Mouse (Mus musculus) midbrain, embryonic 10.5 days (tissue): Measurements from ENCODE around the gene Zpbp. TPM values are rescaled to one million over a fixed set of nuclear protein-coding genes. Genes with fewer than 3 reads are reported as not detected.

Source experiments
- DNase-seq: peaks from one replicate; pipeline ENCODE4 v3.0.0-alpha.2; 2017; ENCODE audit warnings: low spot score
- H3K27ac ChIP-seq: fragments of 300-500 bp; sonication (generic); replicated peaks from 2 replicates; pipeline ENCODE4 v1.5.1; 2016; ENCODE audit warnings: mild to moderate bottlenecking
- H3K27me3 ChIP-seq: fragments of 300-500 bp; sonication (generic); 2 replicates; pipeline ENCODE4 v1.6.1; 2016; ENCODE audit warnings: low read depth, mild to moderate bottlenecking; ENCODE audit not compliant: poor library complexity, severe bottlenecking
- H3K36me3 ChIP-seq: fragments of 300-500 bp; sonication (generic); 2 replicates; pipeline ENCODE4 v1.6.1; 2016; ENCODE audit warnings: mild to moderate bottlenecking, moderate library complexity
- H3K4me1 ChIP-seq: fragments of 300-500 bp; sonication (generic); 2 replicates; pipeline ENCODE4 v1.6.1; 2016
- H3K4me3 ChIP-seq: fragments of 300-500 bp; sonication (generic); 2 replicates; pipeline ENCODE4 v1.5.1; 2016; ENCODE audit warnings: mild to moderate bottlenecking, moderate library complexity
- H3K9me3 ChIP-seq: fragments of 300-500 bp; sonication (generic); replicated peaks from 2 replicates; pipeline ENCODE4 v1.6.1; 2016; ENCODE audit warnings: mild to moderate bottlenecking
- WGBS: fragments of 180-500 bp; shearing (Covaris S2); methylation state at CpG from one replicate; pipeline ENCODE4 v1.1.7; 2016; 5-methylcytosine and 5-hydroxymethylcytosine counted together
- polyA plus RNA-seq: library from polyadenylated mRNA; unstranded; fragments of >200 nt; fragmentation: Nextera tagmentation; extraction: Ambion mirVana; gene quantifications from 2 replicates; pipeline ENCODE4 v1.2.1, GENCODE M21; 2016

Zpbp gene
- 0.43 and 0.58 TPM in 2 replicates for polyA plus RNA-seq

GRCm38 (mm10) chr11:11461635-11462560, at the start of gene Zpbp, which contains the start of gene Spata48:
Zpbp (minus strand) TSS chr11:11462408.
Spata48 (plus strand) TSS chr11:11462094.
- Histone ChIP-seq H3K27ac (peak within 1 kb of the TSS; percentile 88), H3K9me3 (no peaks in the 10 kb centered on the region), H3K4me1 (peaks cover 8% of the 10 kb centered on the region), H3K27me3 (no peaks in the 10 kb centered on the region), H3K36me3 (no peaks in the 10 kb centered on the region), H3K4me3 (peak within 1 kb of the TSS; percentile 66)
- 4% methylated on average over 66 of the region's 66 CpGs for WGBS
- DNase-seq, result peak; percentile 92

GRCm38 (mm10) chr11:11509413-11509812, 47.2 kb upstream of the Zpbp start:
- H3K36me3 ChIP-seq, result no peaks in the 10 kb centered on the region
- WGBS, result 86% methylated on average over 2 of the region's 2 CpGs

GRCm38 (mm10) chr11:11506187-11506586, 44.0 kb upstream of the Zpbp start:
- WGBS, result 90% methylated on average over 2 of the region's 2 CpGs
- Histone ChIP-seq H3K36me3 (no peaks in the 10 kb centered on the region), H3K9me3 (no peaks in the 10 kb centered on the region), H3K4me1 (no peaks in the 10 kb centered on the region), H3K4me3 (no peak overlapping the region), H3K27ac (no peak overlapping the region), H3K27me3 (no peaks in the 10 kb centered on the region)
- DNase-seq, result no peak

More at GRCm38 (mm10) chr11:11509413-11509812, 47.2 kb upstream of the Zpbp start:
- Histone ChIP-seq H3K9me3 (no peaks in the 10 kb centered on the region), H3K4me1 (no peaks in the 10 kb centered on the region), H3K27ac (no peak overlapping the region), H3K4me3 (no peak overlapping the region), H3K27me3 (no peaks in the 10 kb centered on the region)
- no peak for DNase-seq

GRCm38 (mm10) chr11:11499944-11500343, 37.7 kb upstream of the Zpbp start:
- H3K27me3 ChIP-seq, result no peaks in the 10 kb centered on the region
- H3K36me3 ChIP-seq, result no peaks in the 10 kb centered on the region
- peak; percentile 32 for DNase-seq
- H3K27ac ChIP-seq, result no peak overlapping the region
- no peaks in the 10 kb centered on the region for H3K4me1 ChIP-seq
- H3K9me3 ChIP-seq, result no peaks in the 10 kb centered on the region
- H3K4me3 ChIP-seq, result no peak overlapping the region
- 20% methylated on average over 10 of the region's 10 CpGs for WGBS

- no peak for DNase-seq
- Histone ChIP-seq H3K27ac (no peak overlapping the region), H3K9me3 (no peaks in the 10 kb centered on the region), H3K27me3 (no peaks in the 10 kb centered on the region), H3K4me1 (peaks cover 6% of the 10 kb centered on the region; the same call in 1 of the 2 replicates), H3K4me3 (no peak overlapping the region), H3K36me3 (no peaks in the 10 kb centered on the region)
- 92% methylated on average over 2 of the region's 2 CpGs for WGBS
Measured at GRCm38 (mm10) chr11:11495697-11496096, 33.5 kb upstream of the Zpbp start.

GRCm38 (mm10) chr11:11492044-11492443, 29.8 kb upstream of the Zpbp start:
- Histone ChIP-seq H3K36me3 (no peaks in the 10 kb centered on the region), H3K4me3 (no peak overlapping the region), H3K27me3 (no peaks in the 10 kb centered on the region), H3K4me1 (peaks cover 6% of the 10 kb centered on the region; the same call in 1 of the 2 replicates), H3K9me3 (no peaks in the 10 kb centered on the region), H3K27ac (no peak overlapping the region)
- DNase-seq, result no peak
- 69% methylated on average over 5 of the region's 5 CpGs for WGBS

GRCm38 (mm10) chr11:11484378-11484777, 22.2 kb upstream of the Zpbp start:
- Histone ChIP-seq H3K4me3 (no peak overlapping the region), H3K27ac (no peak overlapping the region), H3K36me3 (no peaks in the 10 kb centered on the region), H3K27me3 (no peaks in the 10 kb centered on the region), H3K9me3 (no peaks in the 10 kb centered on the region), H3K4me1 (no peaks in the 10 kb centered on the region)
- no peak for DNase-seq
- WGBS, result 64% methylated on average over 8 of the region's 8 CpGs

- no peak overlapping the region for H3K27ac ChIP-seq
- H3K27me3 ChIP-seq, result no peaks in the 10 kb centered on the region
- no peaks in the 10 kb centered on the region for H3K36me3 ChIP-seq
- no peaks in the 10 kb centered on the region for H3K9me3 ChIP-seq
- DNase-seq, result no peak
- no peak overlapping the region for H3K4me3 ChIP-seq
- no peaks in the 10 kb centered on the region for H3K4me1 ChIP-seq
Measured at GRCm38 (mm10) chr11:11468924-11469323, 6.7 kb upstream of the Zpbp start.

GRCm38 (mm10) chr11:11462561-11462890, 318 bp upstream of the Zpbp start:
- 86% methylated on average over 5 of the region's 5 CpGs for WGBS
- no peaks in the 10 kb centered on the region for H3K27me3 ChIP-seq

GRCm38 (mm10) chr11:11455037-11455436, 7.2 kb downstream of the Zpbp start:
- no peaks in the 10 kb centered on the region for H3K9me3 ChIP-seq
- 35% methylated on average over 2 of the region's 2 CpGs for WGBS
- no peak for DNase-seq
- no peaks in the 10 kb centered on the region for H3K27me3 ChIP-seq
- no peak overlapping the region for H3K4me3 ChIP-seq
- H3K36me3 ChIP-seq, result no peaks in the 10 kb centered on the region
- no peak overlapping the region for H3K27ac ChIP-seq
- no peaks in the 10 kb centered on the region for H3K4me1 ChIP-seq

More at GRCm38 (mm10) chr11:11462561-11462890, 318 bp upstream of the Zpbp start:
- peak overlapping the region; percentile 66 for H3K4me3 ChIP-seq
- H3K27ac ChIP-seq, result peak overlapping the region; percentile 88
- H3K4me1 ChIP-seq, result peaks cover 8% of the 10 kb centered on the region
- no peaks in the 10 kb centered on the region for H3K36me3 ChIP-seq
- H3K9me3 ChIP-seq, result no peaks in the 10 kb centered on the region
- no peak for DNase-seq

GRCm38 (mm10) chr11:11417356-11417755, 44.9 kb downstream of the Zpbp start:
- Histone ChIP-seq H3K9me3 (no peaks in the 10 kb centered on the region), H3K27me3 (no peaks in the 10 kb centered on the region), H3K4me3 (no peak overlapping the region), H3K27ac (no peak overlapping the region), H3K36me3 (no peaks in the 10 kb centered on the region), H3K4me1 (no peaks in the 10 kb centered on the region)
- WGBS, result 83% methylated on average over 2 of the region's 2 CpGs
- no peak for DNase-seq

GRCm38 (mm10) chr11:11414188-11414587, 48.0 kb downstream of the Zpbp start:
- H3K27ac ChIP-seq, result no peak overlapping the region
- H3K36me3 ChIP-seq, result no peaks in the 10 kb centered on the region
- H3K9me3 ChIP-seq, result no peaks in the 10 kb centered on the region
- DNase-seq, result no peak
- 93% methylated on average over 5 of the region's 5 CpGs for WGBS
- H3K4me1 ChIP-seq, result no peaks in the 10 kb centered on the region
- no peaks in the 10 kb centered on the region for H3K27me3 ChIP-seq
- H3K4me3 ChIP-seq, result no peak overlapping the region

- Histone ChIP-seq H3K27me3 (no peaks in the 10 kb centered on the region), H3K27ac (no peak overlapping the region), H3K36me3 (no peaks in the 10 kb centered on the region), H3K9me3 (peaks cover 11% of the 10 kb centered on the region), H3K4me1 (no peaks in the 10 kb centered on the region), H3K4me3 (no peak overlapping the region)
- DNase-seq, result no peak
- WGBS, result 74% methylated on average over 5 of the region's 5 CpGs
Measured at GRCm38 (mm10) chr11:11394686-11395085, 67.5 kb downstream of the Zpbp start.
